Mouse (Mus musculus) MEL (cell line): ENCODE results near the gene Zfp512. TPM values are rescaled to one million over a fixed set of nuclear protein-coding genes. Genes with fewer than 3 reads are reported as not detected.
A peak's percentile ranks its signal among the peaks of the same experiment; 100 is the strongest.

ENCODE experiments used
- DNase-seq: peaks from one replicate; pipeline ENCODE4 v3.0.0; 2011; ENCODE audit warnings: low read depth, low spot score
- H3K27ac ChIP-seq: 2 replicates; pipeline ENCODE4 v1.5.1; 2012; ENCODE audit warnings: low read depth, mild to moderate bottlenecking, control low read depth, low read length, moderate library complexity; ENCODE audit not compliant: control insufficient read depth
- H3K27me3 ChIP-seq, 2 experiments: fragments of 150-350 bp in 1 of 2; sonication (generic) in 1 of 2; 2 replicates each; pipeline ENCODE4 v1.6.1; 2012; ENCODE audit warnings: low read length in 2 of 2, mild to moderate bottlenecking in 2 of 2, improper control_type of control experiment in 1 of 2, moderate library complexity in 1 of 2; ENCODE audit not compliant: insufficient read depth in 2 of 2, control insufficient read depth in 1 of 2
- H3K36me3 ChIP-seq, 2 experiments: 2 replicates each; pipeline ENCODE4 v1.6.1; 2012 to 2014; ENCODE audit warnings: low read length in 2 of 2, improper control_type of control experiment in 1 of 2, inconsistent platforms in 1 of 2, mild to moderate bottlenecking in 1 of 2; ENCODE audit not compliant: insufficient read depth in 2 of 2, control insufficient read depth in 1 of 2
- H3K4me1 ChIP-seq, 2 experiments: fragments of 150-350 bp in 1 of 2; sonication (generic) in 1 of 2; 2 replicates each; pipeline ENCODE4 v1.6.1; 2012; ENCODE audit warnings: low read length in 2 of 2, improper control_type of control experiment in 1 of 2, mild to moderate bottlenecking in 1 of 2; ENCODE audit not compliant: insufficient read depth in 2 of 2, control insufficient read depth in 1 of 2
- H3K4me3 ChIP-seq, 2 experiments: fragments of 150-350 bp in 1 of 2; sonication (generic) in 1 of 2; 2 replicates each; pipeline ENCODE4 v1.5.1; 2012; ENCODE audit warnings: low read depth in 2 of 2, low read length in 2 of 2, mild to moderate bottlenecking in 2 of 2, moderate library complexity in 2 of 2, control low read depth in 1 of 2, improper control_type of control experiment in 1 of 2; ENCODE audit not compliant: control insufficient read depth in 1 of 2, insufficient read depth in 1 of 2
- H3K79me2 ChIP-seq: 2 replicates; pipeline ENCODE4 v1.6.1; 2012; ENCODE audit warnings: mild to moderate bottlenecking, low read length, moderate library complexity; ENCODE audit not compliant: control insufficient read depth, poor library complexity, insufficient read depth
- H3K9ac ChIP-seq: 2 replicates; pipeline ENCODE4 v1.6.1; 2012; ENCODE audit warnings: low read depth, mild to moderate bottlenecking, control low read depth, low read length, moderate library complexity; ENCODE audit not compliant: control insufficient read depth, poor library complexity, severe bottlenecking
- H3K9me3 ChIP-seq: fragments of 150-350 bp; sonication (generic); replicated peaks from 2 replicates; pipeline ENCODE4 v1.6.1; 2012; ENCODE audit warnings: mild to moderate bottlenecking, low read length, improper control_type of control experiment, moderate library complexity; ENCODE audit not compliant: insufficient read depth
- BHLHE40 ChIP-seq: IDR thresholded peaks from 2 replicates; pipeline ENCODE4 v1.6.1; 2012; ENCODE audit warnings: low read depth, mild to moderate bottlenecking, inconsistent platforms, low read length, improper control_type of control experiment, borderline replicate concordance
- CHD1 ChIP-seq: IDR thresholded peaks from 2 replicates; pipeline ENCODE4 v1.6.1; 2012; ENCODE audit warnings: low read depth, mild to moderate bottlenecking, inconsistent platforms, low read length, improper control_type of control experiment
- CHD2 ChIP-seq: IDR thresholded peaks from 2 replicates; pipeline ENCODE4 v1.6.1; 2011; ENCODE audit warnings: low read length, improper control_type of control experiment
- CTCF ChIP-seq, 3 experiments: IDR thresholded peaks in 2 of 3; conservative IDR thresholded peaks in 1 of 3; 2 replicates each; pipeline ENCODE4 v1.5.1; 2011 to 2012; ENCODE audit warnings: low read length in 3 of 3, low read depth in 2 of 3, mild to moderate bottlenecking in 2 of 3, improper control_type of control experiment in 1 of 3, inconsistent platforms in 1 of 3, mixed read lengths in 1 of 3, moderate library complexity in 1 of 3; ENCODE audit not compliant: control insufficient read depth in 1 of 3, insufficient read depth in 1 of 3, poor library complexity in 1 of 3, severe bottlenecking in 1 of 3
- ELF1 ChIP-seq: IDR thresholded peaks from 2 replicates; pipeline ENCODE4 v1.6.1; 2014; ENCODE audit warnings: low read depth, mild to moderate bottlenecking, inconsistent platforms, low read length, improper control_type of control experiment, moderate library complexity
- EP300 ChIP-seq, 2 experiments: IDR thresholded peaks; 2 replicates each; pipeline ENCODE4 v1.6.1; 2011; ENCODE audit warnings: improper control_type of control experiment in 2 of 2, low read length in 2 of 2, low read depth in 1 of 2, mild to moderate bottlenecking in 1 of 2
- GABPA ChIP-seq: IDR thresholded peaks from 2 replicates; pipeline ENCODE4 v1.6.1; 2012; ENCODE audit warnings: low read depth, mild to moderate bottlenecking, inconsistent platforms, low read length, improper control_type of control experiment, moderate library complexity
- HCFC1 ChIP-seq: IDR thresholded peaks from 2 replicates; pipeline ENCODE4 v1.6.1; 2012; ENCODE audit warnings: low read depth, mild to moderate bottlenecking, inconsistent platforms, low read length, improper control_type of control experiment, moderate library complexity
- JUND ChIP-seq: IDR thresholded peaks from 2 replicates; pipeline ENCODE4 v1.6.1; 2011; ENCODE audit warnings: low read depth, mild to moderate bottlenecking, improper control_type of control experiment, low read length
- MAFK ChIP-seq: IDR thresholded peaks from 2 replicates; pipeline ENCODE4 v1.6.1; 2011; ENCODE audit warnings: low read depth, mild to moderate bottlenecking, low read length, improper control_type of control experiment, borderline replicate concordance
- MAZ ChIP-seq: IDR thresholded peaks from 2 replicates; pipeline ENCODE4 v1.6.1; 2012; ENCODE audit warnings: low read depth, mild to moderate bottlenecking, inconsistent platforms, low read length, improper control_type of control experiment
- MEF2A ChIP-seq: IDR thresholded peaks from 2 replicates; pipeline ENCODE4 v1.6.1; 2014; ENCODE audit warnings: low read depth, mild to moderate bottlenecking, inconsistent platforms, low read length, improper control_type of control experiment; ENCODE audit not compliant: poor library complexity, insufficient replicate concordance, severe bottlenecking; ENCODE audit errors: extremely low read depth
- MXI1 ChIP-seq: IDR thresholded peaks from 2 replicates; pipeline ENCODE4 v1.6.1; 2011; ENCODE audit warnings: mild to moderate bottlenecking, low read depth, low read length, improper control_type of control experiment
- MYB ChIP-seq: IDR thresholded peaks from 2 replicates; pipeline ENCODE4 v1.6.1; 2011; ENCODE audit warnings: mild to moderate bottlenecking, low read depth, low read length, improper control_type of control experiment
- MYC ChIP-seq: IDR thresholded peaks from 2 replicates; pipeline ENCODE4 v1.6.1; 2011; ENCODE audit warnings: low read depth, mild to moderate bottlenecking, low read length, improper control_type of control experiment, moderate library complexity
- NELFE ChIP-seq: IDR thresholded peaks from 2 replicates; pipeline ENCODE4 v1.6.1; 2011; ENCODE audit warnings: low read depth, low read length, improper control_type of control experiment
- NRF1 ChIP-seq: IDR thresholded peaks from 2 replicates; pipeline ENCODE4 v1.6.1; 2014; ENCODE audit warnings: low read depth, mild to moderate bottlenecking, inconsistent platforms, low read length, improper control_type of control experiment, moderate library complexity; ENCODE audit not compliant: poor library complexity, insufficient read depth, severe bottlenecking
- POLR2AphosphoS2 ChIP-seq: IDR thresholded peaks from 2 replicates; pipeline ENCODE4 v1.6.1; 2011; ENCODE audit warnings: low read length, improper control_type of control experiment
- POLR2AphosphoS5 ChIP-seq: IDR thresholded peaks from 2 replicates; pipeline ENCODE4 v1.6.1; 2012; ENCODE audit warnings: low read depth, borderline replicate concordance, mild to moderate bottlenecking, inconsistent platforms, low read length, moderate library complexity, mixed read lengths
- SIN3A ChIP-seq: IDR thresholded peaks from 2 replicates; pipeline ENCODE4 v1.6.1; 2012; ENCODE audit warnings: low read length, improper control_type of control experiment, inconsistent platforms
- SMC3 ChIP-seq: IDR thresholded peaks from 2 replicates; pipeline ENCODE4 v1.6.1; 2011; ENCODE audit warnings: low read depth, low read length, improper control_type of control experiment
- TBP ChIP-seq: IDR thresholded peaks from 2 replicates; pipeline ENCODE4 v1.8.0; 2011; ENCODE audit warnings: low read depth, low read length, improper control_type of control experiment
- TCF12 ChIP-seq: IDR thresholded peaks from 2 replicates; pipeline ENCODE4 v1.6.1; 2014; ENCODE audit warnings: low read depth, mild to moderate bottlenecking, inconsistent platforms, low read length, improper control_type of control experiment, moderate library complexity
- UBTF ChIP-seq: IDR thresholded peaks from 2 replicates; pipeline ENCODE4 v1.6.1; 2012; ENCODE audit warnings: low read depth, mild to moderate bottlenecking, inconsistent platforms, low read length, improper control_type of control experiment, moderate library complexity, borderline replicate concordance; ENCODE audit not compliant: insufficient read depth
- USF2 ChIP-seq, 2 experiments: IDR thresholded peaks; 2 replicates each; pipeline ENCODE4 v1.6.1; 2011 to 2012; ENCODE audit warnings: improper control_type of control experiment in 2 of 2, low read length in 2 of 2, borderline replicate concordance in 1 of 2, inconsistent platforms in 1 of 2, low read depth in 1 of 2, mild to moderate bottlenecking in 1 of 2; ENCODE audit not compliant: insufficient read depth in 1 of 2
- ZC3H11A ChIP-seq: IDR thresholded peaks from 2 replicates; pipeline ENCODE4 v1.6.1; 2012; ENCODE audit warnings: low read depth, mild to moderate bottlenecking, inconsistent platforms, low read length, improper control_type of control experiment
- ZKSCAN1 ChIP-seq: IDR thresholded peaks from 2 replicates; pipeline ENCODE4 v1.6.1; 2012; ENCODE audit warnings: low read depth, mild to moderate bottlenecking, inconsistent platforms, low read length, improper control_type of control experiment, moderate library complexity
- ZNF384 ChIP-seq: IDR thresholded peaks from 2 replicates; pipeline ENCODE4 v1.6.1; 2012; ENCODE audit warnings: low read depth, mild to moderate bottlenecking, inconsistent platforms, low read length, improper control_type of control experiment
- polyA plus RNA-seq, 2 experiments: library from polyadenylated mRNA; stranded (reverse) in 1 of 2; unstranded in 1 of 2; fragments of >175 nt in 1 of 2; fragments of >200 nt in 1 of 2; gene quantifications; 2 replicates each; pipeline versions ENCODE4 v1.2.1 to v1.2.4; 2012; ENCODE audit warnings: low replicate concordance in 2 of 2, low read depth in 1 of 2; ENCODE audit not compliant: insufficient read length in 2 of 2, insufficient read depth in 1 of 2, missing spikeins in 1 of 2
- total RNA-seq: library from RNA; depleted of rRNA; stranded (reverse); fragments of 300-350 nt; gene quantifications from 2 replicates; pipeline ENCODE4 v1.2.3, GENCODE M21; 2012

Zfp512 gene
- total and polyA plus RNA-seq, 3 experiments: 36.6 to 47.0 TPM; not detected in 1

DNA sequence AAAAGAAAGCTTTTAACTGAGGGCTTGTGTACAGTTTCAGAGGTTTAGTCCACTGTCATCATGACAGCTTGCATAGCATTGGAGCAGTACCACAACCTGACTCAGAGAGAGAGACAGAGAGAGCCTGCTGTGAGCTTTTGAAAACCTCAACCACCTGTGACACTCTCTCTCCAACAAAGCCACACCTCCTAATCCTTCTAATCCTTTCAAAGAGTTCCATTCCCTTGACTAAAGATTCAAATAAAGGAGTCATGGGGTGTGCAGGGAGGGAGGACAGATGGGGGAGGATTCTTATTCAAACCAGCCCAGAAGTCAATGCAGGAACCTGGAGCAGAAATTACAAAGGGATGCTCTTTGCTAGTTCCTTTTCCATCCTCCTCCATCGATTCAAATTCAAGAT is 39.8 kb downstream of the Zfp512 start:
- Histone ChIP-seq H3K27me3 (no peaks in the 10 kb centered on the region; a peak in 1 of 4 replicates), H3K36me3 (peaks cover 3 to 12% of the 10 kb centered on the region in 2 experiments; a peak in 3 of 4 replicates), H3K9ac (no peak overlapping the region), H3K4me1 (peaks cover 3 to 17% of the 10 kb centered on the region in 2 experiments; a peak in 3 of 4 replicates), H3K4me3 (no peak overlapping the region), H3K9me3 (no peaks in the 10 kb centered on the region), H3K79me2 (peaks cover 13% of the 10 kb centered on the region), H3K27ac (no peak overlapping the region)
- no peak for DNase-seq
- TF ChIP-seq ELF1 (no peak), CHD1 (no peak), MEF2A (no peak), SIN3A (no peak), EP300 (IDR thresholded peaks at IDR 0.05; ENCODE audit: low read depth in 1 of 2, low read length in 2 of 2) (no peak), ZNF384 (no peak), MYC (no peak), NELFE (no peak), MYB (no peak), POLR2AphosphoS5 (no peak), UBTF (no peak), JUND (no peak), TCF12 (no peak), USF2 (IDR thresholded peaks at IDR 0.05; ENCODE audit: borderline replicate concordance in 1 of 2, insufficient read depth in 1 of 2, low read depth in 1 of 2, low read length in 2 of 2) (no peak)

DNA sequence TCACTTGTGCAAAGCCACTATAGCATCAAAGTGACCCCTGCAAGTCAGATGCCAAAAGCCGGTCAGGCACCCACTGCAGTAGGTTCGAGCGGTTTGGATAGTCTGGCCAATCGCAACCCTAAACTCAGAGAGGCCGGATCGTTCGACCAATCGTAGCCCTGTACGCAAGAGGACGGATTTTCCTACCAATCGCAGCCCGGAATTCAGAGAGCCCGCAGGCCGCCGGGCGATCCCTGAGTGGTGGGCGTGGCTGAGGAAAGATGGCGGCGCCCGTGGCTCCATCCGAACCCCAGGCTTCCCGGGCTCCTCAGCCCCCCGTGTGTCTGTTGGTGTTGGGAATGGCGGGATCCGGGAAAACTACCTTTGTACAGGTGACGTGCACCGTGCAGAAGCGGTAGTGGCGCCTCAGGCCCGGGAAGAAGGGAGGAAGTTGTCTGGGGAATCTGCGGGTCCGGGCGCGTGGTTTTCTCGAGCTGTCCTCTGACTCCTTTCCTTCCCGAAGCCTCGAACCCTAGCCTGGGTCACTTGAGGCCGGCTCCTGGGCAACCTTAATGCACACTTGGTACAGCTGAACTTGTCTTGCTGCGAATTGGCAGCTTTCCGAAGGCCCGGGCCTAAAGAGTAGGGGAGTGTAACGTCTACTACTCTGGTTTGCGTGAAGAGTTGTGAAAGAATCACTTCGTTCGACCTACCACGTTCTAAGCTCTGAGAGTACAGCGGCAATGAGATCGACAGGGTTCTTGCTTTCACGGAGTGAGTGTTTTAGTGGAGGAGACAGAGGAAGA is 42.5 kb downstream of the Zfp512 start, which contains the start of gene Gpn1:
Gene Gpn1, plus strand, starts transcription at position 229 of the 785 bp plus-strand sequence.
- Histone ChIP-seq H3K9me3 (no peaks in the 10 kb centered on the region), H3K4me3 (peak within 1 kb of the TSS; percentile 71 to 96), H3K9ac (peak within 1 kb of the TSS; percentile 82), H3K79me2 (peaks cover 13% of the 10 kb centered on the region), H3K36me3 (peaks cover 10 to 11% of the 10 kb centered on the region in 2 experiments), H3K4me1 (peaks cover 3 to 10% of the 10 kb centered on the region in 2 experiments; a peak in 3 of 4 replicates), H3K27ac (peak within 1 kb of the TSS; percentile 13), H3K27me3 (no peaks in the 10 kb centered on the region; a peak in 1 of 4 replicates)
- DNase-seq: peak; percentile 99
- no peak for TF ChIP-seq JUND
- TF ChIP-seq ZKSCAN1: no peak
- TF ChIP-seq MAFK: no peak
- no peak for TF ChIP-seq CTCF (IDR thresholded peaks at IDR 0.05 in 2 of 3, conservative IDR thresholded peaks at IDR 0.05 in 1 of 3; ENCODE audit: control insufficient read depth in 1 of 3, insufficient read depth in 1 of 3, low read depth in 2 of 3, low read length in 3 of 3, poor library complexity in 1 of 3, severe bottlenecking in 1 of 3)
- no peak for TF ChIP-seq NRF1
- no peak for TF ChIP-seq GABPA
- peak; percentile 81 for TF ChIP-seq POLR2AphosphoS2
- TF ChIP-seq CHD2: peak; percentile 53; the same call in 1 of the 2 replicates
- TF ChIP-seq MXI1: peak; percentile 99
- TF ChIP-seq SIN3A: peak; percentile 95
- TF ChIP-seq UBTF: no peak
- no peak for TF ChIP-seq USF2 (IDR thresholded peaks at IDR 0.05; ENCODE audit: borderline replicate concordance in 1 of 2, insufficient read depth in 1 of 2, low read depth in 1 of 2, low read length in 2 of 2)
- peak; percentile 67 for TF ChIP-seq TBP
- no peak for TF ChIP-seq ZC3H11A
- no peak for TF ChIP-seq ZNF384
- TF ChIP-seq HCFC1: peak; percentile 83
- TF ChIP-seq MAZ: no peak
- no peak for TF ChIP-seq MYB
- no peak for TF ChIP-seq BHLHE40
- no peak for TF ChIP-seq SMC3
- no peak for TF ChIP-seq EP300 (IDR thresholded peaks at IDR 0.05; ENCODE audit: low read depth in 1 of 2, low read length in 2 of 2)
- TF ChIP-seq ELF1: 0 out of 2 replicates have a peak, but pooled peaks have one; percentile 14
- TF ChIP-seq MYC: peak; percentile 79
